8 mouse cellular contexts compared by ENCODE assay signal in genomic region chr13:22034443-22035266, GRCm38 (mm10). TPM values are rescaled to one million over a fixed set of nuclear protein-coding genes. Genes with fewer than 3 reads are reported as not detected.
DNase-seq lines count a peak whose midpoint lies in the region; ATAC-seq lines count a peak whose summit lies in the region.

No protein-coding gene starts in this region.

- H3K36me3 ChIP-seq in intestine, embryonic 16.5 days (ENCODE audit: control insufficient read depth, insufficient read depth, low read length): no peaks in the 10 kb centered on the region
- no peaks in the 10 kb centered on the region for H3K36me3 ChIP-seq in midbrain, embryonic 11.5 days (ENCODE audit: control insufficient read depth, insufficient read depth, low read length)

- peak overlapping the region; percentile 61 for H3K4me2 ChIP-seq in intestine, embryonic 16.5 days (ENCODE audit: low read depth, low read length)
- H3K4me2 ChIP-seq in midbrain, embryonic 11.5 days: peak overlapping the region; percentile 65

- peak; percentile 39 for ATAC-seq in intestine, embryonic 16.5 days
- peak; percentile 3; the same call in 1 of the 2 replicates for ATAC-seq in midbrain, embryonic 11.5 days (ENCODE audit: low FRiP score)

- H3K27ac ChIP-seq in intestine, embryonic 16.5 days (ENCODE audit: low read length): peak overlapping the region; percentile 93
- H3K27ac ChIP-seq in midbrain, embryonic 11.5 days (ENCODE audit: low read depth, low read length): peak overlapping the region; percentile 83

- peak; percentile 61 for DNase-seq in kidney, adult 11 months
- no peak for DNase-seq in kidney, postnatal 10 days
- peak; percentile 55 for DNase-seq in c-Kit-negative CD71-positive TER-119-positive erythroid progenitor cells, embryonic 14.5 days (ENCODE audit: low read depth, low spot score)
- peak; percentile 92 for DNase-seq in midbrain, embryonic 11.5 days (ENCODE audit: low spot score, missing footprints)
- DNase-seq in cerebellum, postnatal 4 days (ENCODE audit: low spot score in 2 of 2): no peak
- DNase-seq in cerebellum, postnatal 36 days: no peak
- no peak for DNase-seq in ovary, postnatal 14 days (ENCODE audit: low spot score)

- H3K4me1 ChIP-seq in intestine, embryonic 16.5 days (ENCODE audit: control insufficient read depth, insufficient read depth, low read length): peaks cover 4% of the 10 kb centered on the region; the same call in 1 of the 2 replicates
- H3K4me1 ChIP-seq in midbrain, embryonic 11.5 days (ENCODE audit: control insufficient read depth, insufficient read depth, low read length): peaks cover 11% of the 10 kb centered on the region

- peak overlapping the region; percentile 48 for H3K4me3 ChIP-seq in intestine, embryonic 16.5 days (ENCODE audit: low read length)
- peak overlapping the region; percentile 38 for H3K4me3 ChIP-seq in midbrain, embryonic 11.5 days (ENCODE audit: low read depth, low read length)

- no peaks in the 10 kb centered on the region for H3K27me3 ChIP-seq in intestine, embryonic 16.5 days (replicated peaks; ENCODE audit: control insufficient read depth, insufficient read depth, low read length)
- no peaks in the 10 kb centered on the region for H3K27me3 ChIP-seq in midbrain, embryonic 11.5 days (ENCODE audit: control insufficient read depth, insufficient read depth, low read length)

- 3% methylated on average over 10 of the region's 14 CpGs for WGBS in intestine, embryonic 16.5 days
- WGBS in midbrain, embryonic 11.5 days: under 1% methylated on average over 12 of the region's 14 CpGs

- H3K9ac ChIP-seq in intestine, embryonic 16.5 days (ENCODE audit: low read depth, low read length): peak overlapping the region; percentile 66
- H3K9ac ChIP-seq in midbrain, embryonic 11.5 days (ENCODE audit: low read length): peak overlapping the region; percentile 86

- no peaks in the 10 kb centered on the region for H3K9me3 ChIP-seq in intestine, embryonic 16.5 days (ENCODE audit: control insufficient read depth, low read length)
- no peaks in the 10 kb centered on the region for H3K9me3 ChIP-seq in midbrain, embryonic 11.5 days (ENCODE audit: control insufficient read depth, low read length)

RNA-seq across cellular contexts. Expression of gene Hist1h2ah, which starts 0.7 kb away (rescaled TPM):
- 4.6 and 5.1 TPM in 2 replicates for polyA plus RNA-seq in intestine, embryonic 16.5 days (2015; fragmentation: Nextera tagmentation; extraction: Ambion mirVana)
- 6.3 and 6.8 TPM in 2 replicates for polyA plus RNA-seq in midbrain, embryonic 11.5 days (2014; fragmentation: Nextera tagmentation; extraction: Ambion mirVana)

RNA-seq across cellular contexts. Expression of gene Hist1h2bk, which starts 1.0 kb away (rescaled TPM):
- 1.8 and 2.9 TPM in 2 replicates for polyA plus RNA-seq in intestine, embryonic 16.5 days (2015; fragmentation: Nextera tagmentation; extraction: Ambion mirVana)
- polyA plus RNA-seq in midbrain, embryonic 11.5 days (2014; fragmentation: Nextera tagmentation; extraction: Ambion mirVana): 9.9 and 11.3 TPM in 2 replicates

RNA-seq across cellular contexts. Expression of gene Hist1h4i, which starts 6.5 kb away (rescaled TPM):
- 18.8 and 22.0 TPM in 2 replicates for polyA plus RNA-seq in intestine, embryonic 16.5 days (2015; fragmentation: Nextera tagmentation; extraction: Ambion mirVana)
- 43.8 and 43.9 TPM in 2 replicates for polyA plus RNA-seq in midbrain, embryonic 11.5 days (2014; fragmentation: Nextera tagmentation; extraction: Ambion mirVana)

RNA-seq across cellular contexts. Expression of gene Hist1h2ag, which starts 8.1 kb away (rescaled TPM):
- polyA plus RNA-seq in intestine, embryonic 16.5 days (2015; fragmentation: Nextera tagmentation; extraction: Ambion mirVana): 17.4 and 30.0 TPM in 2 replicates
- polyA plus RNA-seq in midbrain, embryonic 11.5 days (2014; fragmentation: Nextera tagmentation; extraction: Ambion mirVana): 46.4 and 70.6 TPM in 2 replicates

RNA-seq across cellular contexts. Expression of gene Hist1h2bj, which starts 8.4 kb away (rescaled TPM):
- 4.7 and 7.7 TPM in 2 replicates for polyA plus RNA-seq in intestine, embryonic 16.5 days (2015; fragmentation: Nextera tagmentation; extraction: Ambion mirVana)
- 9.9 and 12.6 TPM in 2 replicates for polyA plus RNA-seq in midbrain, embryonic 11.5 days (2014; fragmentation: Nextera tagmentation; extraction: Ambion mirVana)

Comparison
In these comparisons a context has a peak if more than half of its experiments do, and no peak if none do; other contexts are left out.
1. DNase-seq: peak in kidney, adult 11 months (single experiment), c-Kit-negative CD71-positive TER-119-positive erythroid progenitor cells, embryonic 14.5 days (single experiment) and midbrain, embryonic 11.5 days (single experiment); none in kidney, postnatal 10 days (single experiment), cerebellum, postnatal 4 days (0 of 2), cerebellum, postnatal 36 days (0 of 2) and ovary, postnatal 14 days (single experiment).